Mouse (Mus musculus) CD4-positive naive resting alpha-beta T cell, adult 57 days (primary cell): ENCODE results near the gene Ifitm10. TPM values are rescaled to one million over a fixed set of nuclear protein-coding genes. Genes with fewer than 3 reads are reported as not detected.

Experiments used
- total RNA-seq: library from RNA; stranded (reverse); gene quantifications from one replicate; pipeline ENCODE4 v1.2.4, GENCODE M21; 2023

Gene Ifitm10
- total RNA-seq: 6.4 TPM

GRCm38 (mm10) chr7:142373641-142374412 lies at the start of gene Ifitm10:
Gene Ifitm10, minus strand, starts transcription at chr7:142373753.

GRCm38 (mm10) chr7:142387419-142388148 lies 14.0 kb upstream of the Ifitm10 start, which contains the start of gene Ctsd:
Gene Ctsd, minus strand, starts transcription at chr7:142388038.

GRCm38 (mm10) chr7:142382567-142382966 lies 9.0 kb upstream of the Ifitm10 start, which contains the start of gene Gm49369:
Gene Gm49369, minus strand, starts transcription at chr7:142382667.

GRCm38 (mm10) chr7:142303249-142303648 lies 70.3 kb downstream of the Ifitm10 start, which contains the start of gene Krtap5-4:
Gene Krtap5-4, plus strand, starts transcription at chr7:142303549.

GRCm38 (mm10) chr7:142297018-142297417 lies 76.5 kb downstream of the Ifitm10 start, which contains the start of gene Krtap5-1:
Gene Krtap5-1, minus strand, starts transcription at chr7:142297118.

Other genes with a start within 250 kb of the Ifitm10 start
- not detected for gene Gm39115, start 237.7 kb downstream of the Ifitm10 start, total RNA-seq
- not detected for gene Gm45337, start 229.1 kb downstream of the Ifitm10 start, total RNA-seq
- not detected for gene Gm29735, start 216.6 kb downstream of the Ifitm10 start, total RNA-seq
- not detected for gene Gm4553, start 208.0 kb downstream of the Ifitm10 start, total RNA-seq
- not detected for gene Krtap5-2, start 197.7 kb downstream of the Ifitm10 start, total RNA-seq
- not detected for gene Gm10153, start 183.4 kb downstream of the Ifitm10 start, total RNA-seq
- gene Krtap5-3, start 172.4 kb downstream of the Ifitm10 start, total RNA-seq: not detected
- gene Gm7579, start 161.9 kb downstream of the Ifitm10 start, total RNA-seq: not detected
- not detected for gene Krtap5-5, start 143.8 kb downstream of the Ifitm10 start, total RNA-seq
- gene Gm40460, start 132.7 kb downstream of the Ifitm10 start, total RNA-seq: not detected
- not detected for gene Gm2431, start 115.4 kb downstream of the Ifitm10 start, total RNA-seq
- gene Gm4559, start 99.4 kb downstream of the Ifitm10 start, total RNA-seq: not detected
- not detected for gene Krtap5-1, start 76.6 kb downstream of the Ifitm10 start, total RNA-seq
- gene Krtap5-4, start 70.2 kb downstream of the Ifitm10 start, total RNA-seq: not detected
- gene Gm49369, start 8.9 kb upstream of the Ifitm10 start, total RNA-seq: 0.83 TPM
- gene Ctsd, start 14.3 kb upstream of the Ifitm10 start, total RNA-seq: 233 TPM
- gene Syt8, start 61.1 kb upstream of the Ifitm10 start, total RNA-seq: not detected
- gene Tnni2, start 68.1 kb upstream of the Ifitm10 start, total RNA-seq: not detected
- 603 TPM for gene Lsp1, start 87.1 kb upstream of the Ifitm10 start, total RNA-seq
- 35.6 TPM for gene Tnnt3, start 125.1 kb upstream of the Ifitm10 start, total RNA-seq
- 19.6 TPM for gene Mrpl23, start 158.9 kb upstream of the Ifitm10 start, total RNA-seq